Mouse (Mus musculus): ENCODE results near the gene Gpr107. TPM values are rescaled to one million over a fixed set of nuclear protein-coding genes. Genes with fewer than 3 reads are reported as not detected.

Gpr107 gene
- polyA plus RNA-seq, 1 experiment from 2014 or later: 36.4 TPM

DNA sequence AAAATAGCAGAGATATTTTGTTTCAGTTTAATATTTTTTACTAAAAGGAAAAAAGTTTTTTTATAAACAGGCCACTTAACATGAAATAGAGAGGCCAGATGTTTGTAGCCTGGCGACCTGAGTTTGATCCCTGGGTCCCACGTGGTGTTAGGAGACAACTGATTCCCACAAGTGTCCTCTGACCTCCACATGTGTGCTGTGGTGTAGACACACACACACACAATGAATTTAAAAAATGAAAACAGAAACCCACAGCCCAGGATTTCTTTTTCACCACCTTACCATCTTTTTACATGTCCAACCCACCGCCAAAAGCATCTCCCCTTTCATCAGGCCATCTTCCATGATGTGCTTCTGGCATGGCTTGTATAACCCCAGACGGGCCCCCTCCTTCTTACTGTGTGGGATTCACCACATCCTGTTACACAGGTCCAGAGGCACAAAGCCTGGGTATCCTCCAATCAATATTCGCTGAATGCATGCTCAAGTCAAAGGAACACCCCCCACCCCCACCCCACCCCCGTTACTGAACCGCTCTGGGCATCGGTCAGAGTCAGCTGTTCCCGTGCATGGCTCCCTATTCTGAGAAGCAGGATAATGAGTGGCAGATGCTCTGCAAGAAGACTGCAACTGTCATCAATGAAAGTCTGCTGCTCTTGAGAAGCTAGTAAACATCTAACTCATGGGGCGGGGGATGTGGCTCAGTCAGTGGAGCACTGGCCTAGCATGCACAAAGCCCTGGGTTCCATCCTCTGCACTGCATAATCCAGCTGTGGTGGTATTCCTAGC lies 36.0 kb upstream of the Gpr107 start:
- WGBS: 46% methylated on average over 10 of the region's 10 CpGs
- H3K27me3 ChIP-seq: no peaks in the 10 kb centered on the region
- peak overlapping the region; percentile 68; the same call in 1 of the 2 replicates for H3K27ac ChIP-seq
- H3K9me3 ChIP-seq: peaks cover 6% of the 10 kb centered on the region; the same call in 1 of the 2 replicates
- no peak for ATAC-seq (ENCODE audit: insufficient number of reproducible peaks, insufficient read depth, low FRiP score, low TSS enrichment, low read depth)
- no peak overlapping the region for H3K9ac ChIP-seq (replicated peaks)
- H3K4me1 ChIP-seq (replicated peaks): peaks cover 17% of the 10 kb centered on the region
- H3K36me3 ChIP-seq: 0 out of 2 replicates have a peak, but pooled peaks cover 4% of the 10 kb centered on the region
- H3K4me2 ChIP-seq: no peak overlapping the region
- H3K4me3 ChIP-seq (replicated peaks): no peak overlapping the region

DNA sequence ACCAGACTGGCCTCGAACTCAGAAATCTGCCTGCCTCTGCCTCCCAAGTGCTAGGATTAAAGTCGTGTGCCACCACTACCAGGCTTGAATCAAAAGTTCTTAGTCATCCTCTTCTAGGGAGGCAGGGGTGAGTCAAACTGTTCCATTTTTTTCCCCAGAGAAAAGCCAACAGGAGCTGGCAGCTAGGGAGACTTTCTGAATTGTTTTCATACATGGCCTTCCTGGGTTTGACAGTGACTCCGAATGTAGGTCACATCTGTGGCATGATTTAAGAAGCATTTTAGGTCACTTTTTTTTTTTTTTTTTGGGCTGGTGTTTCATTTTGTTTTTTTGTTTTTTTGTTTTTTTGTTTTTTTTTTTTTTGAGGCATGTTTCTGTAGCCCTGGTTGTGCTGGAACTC lies 33.9 kb upstream of the Gpr107 start:
- H3K4me2 ChIP-seq: no peak overlapping the region
- WGBS: 90% methylated on average over 3 of the region's 3 CpGs
- ATAC-seq (ENCODE audit: insufficient number of reproducible peaks, insufficient read depth, low FRiP score, low TSS enrichment, low read depth): no peak

DNA sequence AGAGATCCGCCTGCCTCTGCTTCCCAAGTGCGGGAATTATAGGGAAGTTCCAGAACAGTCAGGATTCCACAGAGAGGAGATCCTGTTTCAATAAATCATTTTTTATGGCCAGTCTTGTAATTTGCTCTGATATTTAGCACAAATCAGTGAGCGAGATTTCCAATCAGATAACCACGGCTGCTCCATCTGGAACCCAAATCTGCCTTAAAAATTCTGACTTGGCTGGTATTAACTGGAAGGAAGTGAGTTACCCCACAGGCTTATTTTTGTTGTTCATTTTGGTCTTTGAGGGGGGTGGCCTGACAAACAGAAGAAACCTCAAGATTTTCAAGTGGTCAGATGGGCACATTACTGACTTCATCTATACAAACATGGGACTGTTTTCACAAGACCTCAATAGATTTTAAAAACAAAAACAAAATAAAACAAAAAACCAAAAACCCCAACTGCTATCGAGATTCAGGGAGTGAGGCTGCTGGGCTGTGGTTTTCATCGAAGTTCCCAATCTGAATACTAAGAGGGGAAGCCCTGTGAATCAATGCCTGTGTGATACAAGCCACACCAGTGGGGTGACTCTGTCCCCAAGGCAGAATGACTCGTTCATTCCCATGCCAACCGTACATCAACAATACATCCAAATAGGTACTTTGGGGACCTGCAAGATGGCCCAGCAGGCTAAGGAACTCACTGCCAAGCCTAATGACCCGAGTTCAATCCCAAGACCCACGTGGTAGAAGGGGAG lies 33.3 kb upstream of the Gpr107 start:
- H3K9ac ChIP-seq (replicated peaks): no peak overlapping the region
- H3K4me1 ChIP-seq (replicated peaks): peaks cover 17% of the 10 kb centered on the region
- H3K27ac ChIP-seq: no peak overlapping the region
- no peaks in the 10 kb centered on the region for H3K27me3 ChIP-seq
- H3K9me3 ChIP-seq: peaks cover 5% of the 10 kb centered on the region; the same call in 1 of the 2 replicates
- no peak for ATAC-seq (ENCODE audit: insufficient number of reproducible peaks, insufficient read depth, low FRiP score, low TSS enrichment, low read depth)
- WGBS: 89% methylated on average over 10 of the region's 10 CpGs
- H3K4me3 ChIP-seq (replicated peaks): no peak overlapping the region
- H3K4me2 ChIP-seq: no peak overlapping the region
- no peaks in the 10 kb centered on the region for H3K36me3 ChIP-seq

More for the DNA sequence above, 33.9 kb upstream of the Gpr107 start:
- Histone ChIP-seq H3K27me3 (no peaks in the 10 kb centered on the region), H3K4me1 (replicated peaks) (peaks cover 17% of the 10 kb centered on the region), H3K36me3 (no peaks in the 10 kb centered on the region), H3K27ac (no peak overlapping the region), H3K4me3 (replicated peaks) (no peak overlapping the region), H3K9me3 (peaks cover 6% of the 10 kb centered on the region; the same call in 1 of the 2 replicates), H3K9ac (replicated peaks) (no peak overlapping the region)

- Histone ChIP-seq H3K4me3 (replicated peaks) (no peak overlapping the region), H3K9ac (replicated peaks) (no peak overlapping the region), H3K4me1 (replicated peaks) (peaks cover 22% of the 10 kb centered on the region), H3K9me3 (no peaks in the 10 kb centered on the region), H3K4me2 (no peak overlapping the region), H3K27me3 (no peaks in the 10 kb centered on the region), H3K27ac (no peak overlapping the region), H3K36me3 (no peaks in the 10 kb centered on the region)
- WGBS: 76% methylated on average over 13 of the region's 13 CpGs
- ATAC-seq (ENCODE audit: insufficient number of reproducible peaks, insufficient read depth, low FRiP score, low TSS enrichment, low read depth): no peak
Observed at GRCm38 (mm10) chr2:31119795-31120194, 32.3 kb upstream of the Gpr107 start.

GRCm38 (mm10) chr2:31121131-31121693 lies 30.9 kb upstream of the Gpr107 start:
- peaks cover 13% of the 10 kb centered on the region for H3K4me1 ChIP-seq (replicated peaks)
- ATAC-seq (ENCODE audit: insufficient number of reproducible peaks, insufficient read depth, low FRiP score, low TSS enrichment, low read depth): no peak
- H3K27me3 ChIP-seq: no peaks in the 10 kb centered on the region
- no peak overlapping the region for H3K9ac ChIP-seq (replicated peaks)
- H3K9me3 ChIP-seq: no peaks in the 10 kb centered on the region
- no peaks in the 10 kb centered on the region for H3K36me3 ChIP-seq
- no peak overlapping the region for H3K4me2 ChIP-seq
- WGBS: 76% methylated on average over 7 of the region's 7 CpGs
- H3K27ac ChIP-seq: no peak overlapping the region
- no peak overlapping the region for H3K4me3 ChIP-seq (replicated peaks)

GRCm38 (mm10) chr2:31122806-31123205 lies 29.3 kb upstream of the Gpr107 start:
- Histone ChIP-seq H3K4me2 (no peak overlapping the region), H3K4me1 (replicated peaks) (peaks cover 24% of the 10 kb centered on the region), H3K4me3 (replicated peaks) (no peak overlapping the region), H3K9me3 (no peaks in the 10 kb centered on the region), H3K27ac (no peak overlapping the region), H3K27me3 (no peaks in the 10 kb centered on the region), H3K9ac (replicated peaks) (no peak overlapping the region), H3K36me3 (no peaks in the 10 kb centered on the region)
- 85% methylated on average over 5 of the region's 5 CpGs for WGBS
- ATAC-seq (ENCODE audit: insufficient number of reproducible peaks, insufficient read depth, low FRiP score, low TSS enrichment, low read depth): no peak

GRCm38 (mm10) chr2:31123493-31123892 lies 28.6 kb upstream of the Gpr107 start:
- Histone ChIP-seq H3K27ac (no peak overlapping the region), H3K4me1 (replicated peaks) (peaks cover 26% of the 10 kb centered on the region), H3K36me3 (no peaks in the 10 kb centered on the region), H3K27me3 (no peaks in the 10 kb centered on the region), H3K4me3 (replicated peaks) (no peak overlapping the region), H3K9ac (replicated peaks) (no peak overlapping the region), H3K4me2 (no peak overlapping the region), H3K9me3 (no peaks in the 10 kb centered on the region)
- 85% methylated on average over 5 of the region's 5 CpGs for WGBS
- ATAC-seq (ENCODE audit: insufficient number of reproducible peaks, insufficient read depth, low FRiP score, low TSS enrichment, low read depth): no peak

DNA sequence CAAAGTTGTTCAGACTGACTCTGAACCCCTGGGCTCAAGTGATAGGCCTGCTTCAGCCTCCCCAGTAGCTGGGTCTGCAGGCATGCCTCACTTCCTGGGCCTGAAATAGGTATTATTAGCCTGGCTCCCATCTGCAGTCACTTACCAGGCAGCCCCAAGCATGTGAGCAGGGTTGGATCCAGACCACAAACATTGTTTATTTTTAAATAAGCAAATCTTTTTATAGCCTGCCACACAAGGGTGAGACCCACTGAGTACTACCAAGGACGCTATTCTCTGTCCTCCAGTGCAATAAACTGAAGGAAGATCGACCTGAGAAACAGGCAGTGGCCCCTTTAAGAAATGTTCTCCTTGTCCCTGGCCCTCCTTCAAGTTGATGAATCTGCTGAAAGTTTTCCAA lies 27.4 kb upstream of the Gpr107 start:
- Histone ChIP-seq H3K9me3 (no peaks in the 10 kb centered on the region), H3K27me3 (no peaks in the 10 kb centered on the region), H3K4me1 (replicated peaks) (peaks cover 26% of the 10 kb centered on the region), H3K36me3 (no peaks in the 10 kb centered on the region), H3K9ac (replicated peaks) (0 out of 2 replicates have a peak overlapping the region, but pooled peaks have one; percentile 8), H3K4me2 (no peak overlapping the region), H3K4me3 (replicated peaks) (no peak overlapping the region), H3K27ac (0 out of 2 replicates have a peak overlapping the region, but pooled peaks have one; percentile 23)
- WGBS: 34% methylated on average over 2 of the region's 2 CpGs
- ATAC-seq (ENCODE audit: insufficient number of reproducible peaks, insufficient read depth, low FRiP score, low TSS enrichment, low read depth): no peak

DNA sequence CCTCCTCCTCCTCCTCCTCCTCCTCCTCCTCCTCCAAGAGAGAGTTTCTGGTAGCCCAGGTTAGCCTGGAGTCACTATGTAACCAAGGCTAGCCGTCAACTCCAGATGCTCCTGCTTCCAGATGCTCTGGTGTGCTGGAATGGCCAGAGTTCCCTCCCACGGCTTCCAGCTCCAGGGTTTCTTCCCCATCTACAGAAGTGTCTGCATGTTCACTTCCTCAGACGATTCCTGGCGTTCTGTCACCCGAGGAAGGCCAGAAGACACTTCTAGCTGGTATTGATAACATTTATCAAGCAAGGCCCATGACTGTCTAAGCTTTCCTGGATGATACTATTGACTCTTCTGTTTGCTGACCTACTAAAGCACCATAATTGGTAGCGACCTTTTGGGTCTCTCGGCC lies 27.0 kb upstream of the Gpr107 start:
- H3K27me3 ChIP-seq: no peaks in the 10 kb centered on the region
- no peaks in the 10 kb centered on the region for H3K36me3 ChIP-seq
- peaks cover 26% of the 10 kb centered on the region for H3K4me1 ChIP-seq (replicated peaks)
- H3K4me3 ChIP-seq (replicated peaks): no peak overlapping the region
- H3K9ac ChIP-seq (replicated peaks): no peak overlapping the region
- H3K27ac ChIP-seq: no peak overlapping the region
- H3K4me2 ChIP-seq: no peak overlapping the region
- H3K9me3 ChIP-seq: no peaks in the 10 kb centered on the region
- 72% methylated on average over 7 of the region's 7 CpGs for WGBS
- no peak for ATAC-seq (ENCODE audit: insufficient number of reproducible peaks, insufficient read depth, low FRiP score, low TSS enrichment, low read depth)

DNA sequence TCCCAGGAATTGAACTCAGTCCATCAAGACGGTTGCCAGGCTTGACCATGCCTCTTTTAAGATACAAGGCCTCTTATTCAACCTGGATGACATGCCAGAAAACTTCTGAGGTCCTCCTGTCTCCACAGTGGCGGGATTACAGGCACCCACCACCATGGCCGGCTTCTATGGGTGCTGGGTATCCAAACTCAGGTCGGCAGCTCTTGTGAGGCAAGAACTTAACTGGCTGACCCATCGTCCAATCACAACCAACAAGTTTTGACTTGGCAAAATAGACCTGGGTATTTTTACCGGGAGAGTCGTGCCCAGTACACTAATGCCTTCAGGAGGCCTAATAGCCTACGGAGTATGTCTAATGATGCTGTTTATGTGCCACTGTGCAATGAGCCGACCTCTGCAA lies 26.1 kb upstream of the Gpr107 start:
- no peak for ATAC-seq (ENCODE audit: insufficient number of reproducible peaks, insufficient read depth, low FRiP score, low TSS enrichment, low read depth)
- H3K36me3 ChIP-seq: no peaks in the 10 kb centered on the region
- no peaks in the 10 kb centered on the region for H3K9me3 ChIP-seq
- no peak overlapping the region for H3K27ac ChIP-seq
- H3K4me1 ChIP-seq (replicated peaks): peaks cover 30% of the 10 kb centered on the region
- H3K4me3 ChIP-seq (replicated peaks): no peak overlapping the region
- H3K4me2 ChIP-seq: no peak overlapping the region
- H3K9ac ChIP-seq (replicated peaks): no peak overlapping the region
- 54% methylated on average over 9 of the region's 9 CpGs for WGBS
- no peaks in the 10 kb centered on the region for H3K27me3 ChIP-seq

GRCm38 (mm10) chr2:31127219-31127618 lies 24.9 kb upstream of the Gpr107 start:
- H3K27ac ChIP-seq: peak overlapping the region; percentile 47; the same call in 1 of the 2 replicates
- WGBS: 51% methylated on average over 6 of the region's 7 CpGs
- no peak overlapping the region for H3K9ac ChIP-seq (replicated peaks)
- H3K27me3 ChIP-seq: no peaks in the 10 kb centered on the region
- H3K4me1 ChIP-seq (replicated peaks): peaks cover 41% of the 10 kb centered on the region
- no peak overlapping the region for H3K4me2 ChIP-seq
- H3K4me3 ChIP-seq (replicated peaks): no peak overlapping the region
- H3K36me3 ChIP-seq: no peaks in the 10 kb centered on the region
- no peak for ATAC-seq (ENCODE audit: insufficient number of reproducible peaks, insufficient read depth, low FRiP score, low TSS enrichment, low read depth)
- H3K9me3 ChIP-seq: no peaks in the 10 kb centered on the region
